Mouse (Mus musculus): Measurements from ENCODE around the gene Apc2.

- TF ChIP-seq CTCF (IDR thresholded peaks at IDR 0.05; ENCODE audit: low read depth, low read length) (no peak), POLR2A (IDR thresholded peaks at IDR 0.05; ENCODE audit: extremely low read depth, insufficient read depth, low read length) (no peak)
These were observed 68.0 kb downstream of the Apc2 start for GRCm38 (mm10) chr10:80363734-80364133.
